Mouse (Mus musculus) activated CD4-positive, CD25-positive, alpha-beta regulatory T cell, adult 4 months (primary cell): ENCODE measurements at regions not wholly inside any gene's neighbourhood (a gene's known extent, or its start where the extent isn't known, plus 50 kb on each side); places are given as distances from the start of the nearest gene placed in this dataset.

Source experiments
- ATAC-seq: one replicate; pipeline ENCODE4 v1.8.0; 2017

DNA sequence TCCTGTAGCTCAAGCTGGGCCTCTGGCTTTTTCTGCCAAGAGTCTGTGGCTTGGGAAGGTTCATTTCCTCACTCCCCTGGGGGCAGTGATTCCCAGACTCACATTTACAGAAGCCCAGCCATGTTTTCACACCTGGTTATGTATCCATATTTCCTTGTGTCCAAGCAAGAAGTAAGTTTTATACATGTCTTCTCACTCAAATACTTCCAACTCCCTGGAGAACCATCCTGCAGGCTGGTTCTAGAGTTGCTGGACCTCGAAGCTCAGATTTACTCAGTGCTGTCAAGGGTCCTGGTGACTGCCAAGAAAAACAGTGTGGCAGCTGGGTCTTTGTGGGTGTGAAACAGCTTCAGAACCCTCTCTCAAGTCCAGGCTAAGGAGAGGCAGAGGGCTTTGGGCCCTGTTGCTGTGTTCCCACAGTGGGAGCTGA, 537.6 kb upstream of the Nrp1 start:
- ATAC-seq, result no peak

DNA sequence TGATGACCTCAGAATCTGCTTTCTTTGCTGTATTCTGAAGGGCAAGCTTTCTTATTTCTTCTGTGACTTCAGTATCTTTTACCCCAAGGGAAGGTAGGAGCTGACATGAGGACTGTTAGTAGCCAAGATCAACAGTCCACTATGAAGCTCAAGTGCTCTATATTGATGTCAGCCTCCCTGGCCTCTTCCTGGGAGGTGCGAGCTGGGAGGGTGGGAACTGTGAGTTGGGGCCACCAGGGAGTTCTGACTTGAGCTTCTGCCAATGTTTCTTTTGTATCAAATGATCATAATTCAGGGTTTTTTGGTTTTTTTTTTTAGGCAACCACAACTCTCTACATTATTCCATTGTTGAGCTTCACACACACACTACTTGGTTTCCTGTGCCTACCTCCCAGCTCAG, 536.8 kb upstream of the Nrp1 start:
- no peak for ATAC-seq

DNA sequence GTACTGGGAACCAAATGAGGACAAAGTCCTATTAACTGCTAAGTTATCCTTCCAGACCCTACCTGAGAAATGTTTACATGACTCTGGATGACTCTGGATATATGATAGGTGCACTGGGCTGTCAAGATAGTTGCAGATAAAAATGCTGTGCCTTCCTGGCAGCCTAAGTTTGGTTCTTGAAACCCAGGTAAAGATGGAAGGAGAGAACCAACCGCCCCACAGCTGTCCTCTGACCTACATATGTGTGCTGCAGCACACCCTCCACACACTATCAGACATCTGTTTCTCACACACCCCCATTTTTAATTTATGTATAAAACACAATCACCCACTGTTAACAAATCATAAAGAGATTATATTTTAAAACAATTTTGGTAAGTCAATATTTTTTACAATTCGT, 533.4 kb upstream of the Nrp1 start:
- no peak for ATAC-seq

DNA sequence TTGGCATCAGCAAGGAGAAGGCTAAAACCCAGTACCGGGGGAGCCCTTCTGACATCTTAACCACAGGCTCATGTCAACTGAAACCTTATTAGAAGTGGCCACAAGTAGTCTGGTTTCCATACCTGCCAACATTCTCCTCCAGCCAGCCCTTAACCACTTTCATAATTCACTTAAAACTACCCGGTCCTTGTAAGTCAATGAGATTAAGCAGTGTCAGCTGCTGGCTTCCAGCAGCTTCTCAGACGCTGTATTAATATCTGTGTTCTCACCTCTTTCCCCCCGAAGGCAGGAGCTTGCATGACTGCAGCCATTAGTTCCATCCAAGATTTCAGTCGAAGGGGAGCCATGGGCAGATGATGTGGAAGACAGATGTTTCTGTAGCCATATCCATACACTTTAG, 530.6 kb upstream of the Nrp1 start:
- no peak for ATAC-seq

DNA sequence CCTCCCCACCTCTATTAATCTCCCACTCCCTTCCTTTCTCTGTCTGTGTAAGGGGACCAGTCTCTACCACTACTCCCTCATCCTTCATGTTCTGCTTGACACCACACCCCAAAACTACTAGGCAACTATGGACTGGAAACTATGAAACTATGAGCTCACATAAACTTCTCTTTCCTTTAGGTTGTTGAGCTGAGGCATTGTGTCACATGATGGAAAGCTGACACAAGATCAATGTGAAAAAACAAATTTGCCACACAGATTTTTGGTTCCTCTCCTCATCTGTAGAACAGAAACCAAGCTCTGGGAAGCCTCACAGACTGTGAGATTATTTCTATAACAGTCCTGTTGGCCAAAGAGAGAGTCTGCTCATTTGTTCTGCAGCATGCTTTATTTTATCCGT, 528.7 kb upstream of the Nrp1 start:
- no peak for ATAC-seq

DNA sequence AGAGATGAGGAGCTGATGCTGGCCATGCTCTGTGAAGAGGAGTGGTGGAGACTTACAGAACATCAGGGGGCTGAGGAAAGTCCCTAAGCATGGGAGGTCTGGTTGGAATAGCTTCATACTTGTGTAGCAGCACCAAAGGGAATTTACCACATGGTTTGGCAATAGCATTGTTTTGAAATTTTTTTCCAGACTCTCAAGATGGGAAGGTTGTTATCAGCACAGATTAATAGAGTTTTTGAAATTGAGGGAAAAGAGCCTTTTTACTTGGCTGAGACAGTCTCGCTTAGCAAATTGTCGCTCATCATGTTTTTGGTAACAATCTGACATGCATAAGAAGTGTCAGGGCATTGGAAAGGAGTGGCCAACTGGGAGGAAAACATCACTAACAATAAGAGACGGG, 524.4 kb upstream of the Nrp1 start:
- no peak for ATAC-seq

DNA sequence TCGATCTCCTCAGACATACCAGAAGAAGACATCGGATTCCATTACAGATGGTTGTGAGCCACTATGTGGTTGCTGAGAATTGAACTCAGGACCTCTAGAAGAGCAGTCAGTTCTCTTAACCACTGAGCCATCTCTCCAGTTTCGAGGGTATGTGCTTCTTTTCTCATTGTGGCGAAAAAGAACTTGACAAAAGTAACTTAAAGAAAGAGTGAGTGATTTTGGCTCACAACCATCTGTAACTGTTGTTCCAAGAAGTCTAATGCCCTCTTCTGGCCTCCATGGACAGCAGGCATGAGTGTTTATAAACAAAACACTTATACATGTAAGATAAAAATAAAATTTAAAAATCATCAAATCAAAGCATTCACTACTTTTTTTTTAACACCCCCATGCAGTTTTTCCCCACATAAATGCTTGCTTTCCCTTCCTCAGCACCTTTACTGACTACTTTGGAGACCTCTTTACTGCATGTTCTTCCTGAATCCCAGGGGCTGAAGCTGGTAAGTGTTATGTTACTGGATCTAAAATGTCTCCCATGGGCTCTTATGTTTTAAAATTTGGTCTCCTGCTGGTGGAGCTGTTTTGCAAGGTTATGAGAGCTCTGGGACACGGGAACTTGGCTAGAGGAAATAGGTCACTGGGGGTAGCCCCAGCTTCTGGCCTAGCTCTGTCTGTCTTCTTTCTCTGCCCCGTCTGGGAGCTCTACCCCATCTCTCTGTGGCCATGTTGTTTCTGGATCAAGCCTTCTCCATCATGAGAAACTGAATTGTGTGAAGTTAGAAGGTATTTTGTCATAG, 521.8 kb upstream of the Nrp1 start:
- no peak for ATAC-seq

DNA sequence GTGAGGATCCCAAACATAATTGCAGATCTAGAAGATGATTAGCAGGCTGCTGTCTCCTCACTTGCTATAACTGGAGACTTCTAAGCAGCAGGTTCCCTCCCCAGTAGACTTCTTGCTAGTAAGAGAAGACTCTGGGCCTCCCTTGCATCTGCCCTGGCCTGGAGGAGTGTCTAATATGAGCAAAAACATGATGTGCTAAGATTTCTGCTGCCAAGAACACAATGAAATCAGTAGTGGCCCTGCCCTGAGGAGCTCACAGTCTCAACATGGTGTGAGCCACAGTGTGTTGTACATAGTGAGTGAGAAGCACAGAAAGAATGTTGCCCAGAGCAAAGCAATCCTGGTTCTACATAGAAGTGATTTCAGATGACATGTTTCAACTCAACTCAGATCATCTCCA, 520.1 kb upstream of the Nrp1 start:
- no peak for ATAC-seq

DNA sequence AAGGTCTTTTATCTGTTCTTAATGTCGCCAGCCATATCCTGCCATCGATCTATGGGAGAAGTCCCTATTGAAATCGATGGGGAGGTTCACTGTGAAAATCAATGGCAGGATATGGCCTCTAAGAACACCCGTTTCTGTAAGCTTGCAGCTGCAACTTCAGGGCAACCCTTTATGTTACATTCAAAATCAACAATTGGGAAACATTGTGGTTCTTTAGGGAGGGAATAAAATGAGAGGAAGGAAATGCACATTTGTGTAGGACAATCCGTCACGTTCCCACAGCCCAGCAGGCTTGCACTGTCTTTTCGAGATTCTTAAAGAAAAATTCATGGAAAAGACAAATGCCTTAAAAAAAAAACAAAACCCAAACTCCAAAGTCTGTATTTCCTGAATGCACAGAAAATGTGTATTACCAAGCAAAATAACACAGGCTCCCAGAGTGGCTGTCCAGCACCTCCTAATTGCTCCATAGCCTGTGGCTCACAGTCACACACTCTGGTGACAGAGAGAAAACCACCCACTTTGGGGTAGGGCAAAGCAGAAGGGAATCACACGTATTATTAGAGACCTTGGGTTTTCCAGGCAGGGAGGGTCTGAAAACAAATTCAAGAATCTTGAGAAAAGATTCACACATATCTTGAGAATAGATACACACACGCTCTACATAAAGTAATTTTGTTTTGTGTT, 510.9 kb upstream of the Nrp1 start:
- no peak for ATAC-seq

DNA sequence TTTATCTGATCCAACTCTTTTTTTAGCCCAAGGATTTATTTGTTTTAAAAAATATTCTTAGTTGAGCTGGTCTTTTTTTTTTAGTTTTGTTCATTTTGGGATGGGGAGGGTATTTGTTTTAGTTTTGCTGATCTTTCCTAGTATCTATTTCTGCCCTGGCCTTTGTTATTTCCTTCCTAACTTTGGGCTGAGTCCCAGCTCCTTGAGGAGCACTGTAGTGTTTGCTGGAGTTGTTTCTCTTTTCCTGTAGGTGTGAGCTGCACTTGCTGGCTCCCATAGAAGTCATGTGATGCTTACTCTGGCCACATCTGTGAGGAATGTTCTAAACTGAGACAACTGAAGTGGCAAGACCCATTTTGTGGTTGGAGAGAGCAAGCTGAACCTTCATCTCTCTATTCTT, 508.5 kb upstream of the Nrp1 start:
- ATAC-seq, result no peak

DNA sequence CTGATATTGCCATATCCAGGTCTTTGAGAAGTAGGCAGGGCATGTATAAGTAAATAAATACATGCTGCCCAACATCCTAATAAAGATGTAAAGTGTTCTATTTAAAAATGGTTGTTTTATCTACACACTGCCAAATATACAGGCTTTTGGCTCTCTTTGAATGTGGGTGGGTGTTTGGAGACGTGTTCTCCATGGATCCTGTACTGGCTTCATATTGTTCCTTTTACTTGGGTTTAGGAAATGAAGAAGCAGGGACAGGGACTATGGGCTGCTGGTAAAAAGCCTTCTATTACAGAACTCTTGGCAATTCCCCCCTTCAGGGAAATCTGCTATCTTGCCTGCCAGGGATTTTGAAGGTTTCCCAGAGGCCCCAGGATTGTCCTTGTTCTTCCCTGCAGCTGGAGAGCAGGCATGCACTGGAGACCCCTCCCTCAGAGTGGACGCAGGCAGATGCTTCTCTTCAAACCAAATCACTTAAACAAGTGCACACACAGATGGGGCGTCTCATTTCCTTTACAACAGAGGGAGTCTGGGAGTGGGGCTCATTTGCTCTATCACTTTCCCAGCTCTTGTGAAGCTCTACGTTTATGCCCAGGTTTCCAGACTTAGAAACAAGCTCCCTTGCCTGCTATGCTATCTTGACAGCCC, 502.6 kb upstream of the Nrp1 start:
- ATAC-seq, result no peak

DNA sequence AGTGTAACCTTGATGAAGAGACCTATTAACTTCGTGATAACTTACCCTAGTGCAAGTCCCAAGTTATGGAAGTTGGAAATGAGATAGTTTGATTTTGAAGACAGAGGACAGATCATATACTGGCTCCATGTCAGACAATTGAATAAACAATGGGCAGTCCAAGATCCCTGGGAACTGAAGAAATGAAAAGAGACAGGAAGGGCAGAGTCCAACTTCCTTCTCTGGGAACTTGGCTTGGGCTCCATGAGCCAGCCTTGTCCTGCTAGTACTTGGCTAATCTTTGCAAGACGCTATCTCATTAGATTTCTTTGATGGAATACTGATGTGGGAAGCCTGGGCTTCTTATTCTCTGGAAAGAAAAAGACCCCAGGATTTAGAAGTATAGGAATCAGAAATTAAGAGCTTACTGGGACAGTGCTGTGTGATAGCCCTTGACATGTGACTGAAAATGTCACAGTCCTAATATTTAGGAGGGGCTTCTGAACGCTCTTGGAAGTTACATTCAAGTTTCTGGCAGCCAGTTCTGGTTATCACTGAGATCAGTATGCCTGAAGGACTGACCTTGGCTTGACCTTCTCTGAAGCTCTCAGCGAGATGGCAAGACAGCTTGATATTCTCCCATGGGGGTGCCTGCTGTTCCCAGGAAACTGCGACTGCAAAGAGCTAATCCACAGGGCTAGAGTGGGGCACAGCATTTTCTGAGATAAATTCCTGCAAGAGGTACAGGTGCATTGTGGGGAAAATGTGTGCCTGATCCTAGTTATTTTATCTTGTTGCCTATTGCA, 501.9 kb upstream of the Nrp1 start:
- ATAC-seq, result no peak

DNA sequence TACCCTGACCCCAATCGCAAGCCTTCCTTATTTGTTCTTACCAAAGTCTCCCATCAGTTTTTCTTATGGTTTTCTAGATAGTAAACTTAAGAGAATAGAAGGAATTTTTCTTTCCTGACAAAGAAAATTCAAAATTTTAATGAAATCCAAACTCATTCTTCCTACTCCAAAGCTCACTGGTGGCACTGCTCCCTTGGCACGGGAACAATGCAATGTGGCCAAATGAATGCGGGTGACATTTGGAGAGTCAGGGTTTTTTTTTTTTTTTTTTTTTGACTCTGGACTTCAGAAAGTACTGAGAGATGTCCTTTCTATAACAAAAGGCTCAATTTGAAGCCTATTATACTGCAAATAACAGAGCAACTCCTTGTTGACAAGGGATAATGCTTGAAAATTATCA, 499.4 kb upstream of the Nrp1 start:
- no peak for ATAC-seq

DNA sequence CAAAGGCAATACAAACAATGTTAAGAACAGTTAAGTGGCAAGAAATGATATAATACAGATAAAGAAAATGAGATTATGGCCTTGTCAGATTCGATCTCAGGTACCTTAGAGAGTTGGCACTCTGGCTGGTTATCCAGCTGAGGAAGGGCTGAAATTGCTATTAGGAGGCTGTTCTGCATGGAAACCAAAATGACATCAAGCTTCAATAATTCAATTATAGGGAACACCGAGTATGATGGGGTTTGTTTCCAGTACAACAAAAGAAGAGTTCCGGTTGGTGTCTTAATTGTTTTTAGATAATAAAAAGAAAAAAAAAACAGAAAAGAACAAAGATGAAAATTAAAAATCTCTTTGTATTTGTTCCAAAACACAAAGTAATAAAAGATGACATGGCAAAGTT, 498.0 kb upstream of the Nrp1 start:
- no peak for ATAC-seq

DNA sequence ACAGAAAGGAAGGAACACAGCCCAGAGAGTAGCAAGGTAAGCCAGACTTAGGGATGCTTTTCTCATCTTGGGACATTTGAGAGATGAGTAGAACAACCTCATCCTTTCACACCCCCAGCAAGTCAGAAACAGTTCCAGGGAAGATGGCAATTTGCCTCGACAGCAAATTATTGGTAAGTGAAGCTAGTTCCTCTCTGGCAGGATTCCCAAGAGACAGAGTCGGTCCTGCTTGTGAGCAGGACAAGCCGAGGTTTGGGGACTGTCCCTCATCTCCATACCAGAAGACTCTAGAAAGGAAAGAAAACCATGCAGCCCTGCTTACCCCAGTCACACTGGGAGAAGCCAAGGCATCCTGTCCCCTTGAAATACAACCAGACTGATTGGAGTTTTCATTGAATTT, 497.5 kb upstream of the Nrp1 start:
- no peak for ATAC-seq

DNA sequence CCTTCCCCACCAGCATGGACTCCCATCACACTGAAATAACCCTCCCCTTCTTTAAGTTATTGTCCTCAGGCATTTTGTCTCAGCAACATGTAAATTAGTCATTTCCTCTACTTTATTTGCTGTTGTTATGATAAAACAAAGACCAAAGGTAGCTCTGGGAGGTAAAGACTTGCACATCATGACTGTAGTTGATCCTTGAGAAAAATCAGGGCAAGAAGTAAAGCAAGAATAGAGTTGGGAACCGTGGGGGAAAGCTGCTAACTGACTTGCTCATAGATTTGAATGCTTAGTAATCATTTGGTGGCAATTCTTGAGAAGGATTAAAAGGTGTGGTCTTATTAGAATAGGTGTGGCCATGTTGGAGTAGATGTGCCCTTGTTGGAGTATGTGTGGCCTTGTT, 473.8 kb upstream of the Nrp1 start:
- no peak for ATAC-seq

DNA sequence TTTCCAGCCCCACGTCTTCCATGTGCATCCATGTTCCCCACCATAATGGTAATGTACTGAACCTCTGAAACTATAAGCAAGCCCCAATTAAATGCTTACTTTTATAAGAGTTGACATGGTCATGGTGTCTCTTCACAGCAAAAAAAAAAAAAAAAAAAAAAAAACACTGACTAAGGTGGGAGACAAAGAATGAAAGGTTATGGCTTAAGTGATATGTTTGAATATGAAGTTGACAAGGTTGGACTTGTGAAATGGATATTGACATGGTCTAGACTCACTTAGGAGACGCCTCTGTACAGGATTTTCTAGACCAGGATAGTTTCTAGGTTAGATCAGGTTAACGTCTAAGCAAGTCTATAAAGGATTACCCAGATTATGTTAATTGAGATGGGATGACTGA, 473.2 kb upstream of the Nrp1 start:
- no peak for ATAC-seq

DNA sequence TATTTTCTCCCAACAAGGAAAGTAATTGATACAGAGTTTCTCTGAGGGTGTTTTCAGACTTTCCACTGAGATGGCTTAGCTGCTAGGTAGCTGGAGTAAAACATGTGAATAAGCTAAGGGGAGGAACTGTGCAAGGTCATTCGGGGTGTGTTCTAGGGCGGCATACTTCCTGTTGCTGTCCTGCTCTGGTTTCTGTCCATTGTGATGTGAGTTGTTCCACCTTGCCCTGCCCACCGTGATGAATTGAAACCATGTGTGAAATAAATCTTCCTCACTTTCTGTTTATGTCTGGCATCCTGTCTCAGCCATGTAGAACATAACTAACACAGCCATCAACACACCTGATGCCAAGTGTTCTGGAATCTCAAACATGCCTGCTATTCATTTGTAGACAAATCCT, 472.6 kb upstream of the Nrp1 start:
- peak; percentile 28 for ATAC-seq

DNA sequence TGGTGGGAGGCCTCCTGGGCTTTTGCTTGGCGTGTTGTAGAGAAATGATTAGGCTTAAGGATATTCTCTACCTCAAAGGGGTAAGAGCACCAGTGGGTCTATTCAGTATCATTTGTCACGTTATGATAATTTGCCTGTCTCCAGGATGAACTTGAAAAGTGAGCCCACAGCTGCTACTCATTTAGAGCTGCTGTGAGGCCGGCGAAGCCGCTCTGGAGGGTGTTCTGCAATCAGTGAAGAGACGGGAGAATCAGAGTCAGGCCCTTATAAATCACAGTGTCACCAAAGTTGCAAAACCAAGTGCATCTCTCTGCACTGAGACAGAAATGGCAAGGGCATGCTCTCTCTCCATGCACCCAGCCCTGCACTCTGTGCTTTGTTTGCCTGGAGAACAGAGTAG, 467.7 kb upstream of the Nrp1 start:
- ATAC-seq, result no peak

DNA sequence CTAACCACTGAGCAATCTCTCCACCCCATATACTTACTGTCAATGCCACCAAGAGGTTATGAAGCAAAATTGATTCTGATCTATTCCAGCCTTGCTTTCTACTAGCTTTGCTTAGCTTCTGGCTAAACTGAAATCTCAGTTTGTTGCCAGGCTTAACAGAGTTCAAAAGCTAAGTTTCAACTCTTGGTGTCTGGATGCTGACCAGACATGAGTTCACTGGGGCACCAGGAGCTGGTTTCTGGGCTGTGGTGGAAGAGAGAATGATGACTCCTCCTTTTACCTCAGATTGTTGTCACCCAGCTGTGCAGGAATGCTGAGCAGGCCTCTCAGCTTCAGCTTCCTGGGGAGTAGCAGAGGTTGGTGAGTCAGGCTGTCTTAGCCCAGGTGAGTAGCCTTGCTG, 464.1 kb upstream of the Nrp1 start:
- ATAC-seq, result no peak

DNA sequence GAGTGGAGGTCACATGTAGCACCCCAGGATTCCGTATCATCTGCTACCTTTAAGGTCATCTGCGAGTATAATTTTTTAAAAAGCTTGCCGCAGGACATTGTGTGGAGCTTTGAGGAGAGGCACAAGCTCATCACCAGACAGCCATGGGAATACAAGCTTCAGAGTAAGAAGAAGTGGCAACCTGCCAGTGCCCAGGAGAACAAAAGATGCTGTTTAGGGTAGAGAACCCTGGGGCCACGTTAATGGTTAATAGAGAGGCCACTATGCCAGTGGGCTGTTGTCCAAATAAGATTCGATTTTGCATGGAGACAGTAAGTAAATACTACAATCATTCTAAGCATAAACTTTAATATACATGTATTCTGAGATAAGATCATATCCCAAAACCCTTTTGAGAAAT, 450.0 kb upstream of the Nrp1 start:
- no peak for ATAC-seq

DNA sequence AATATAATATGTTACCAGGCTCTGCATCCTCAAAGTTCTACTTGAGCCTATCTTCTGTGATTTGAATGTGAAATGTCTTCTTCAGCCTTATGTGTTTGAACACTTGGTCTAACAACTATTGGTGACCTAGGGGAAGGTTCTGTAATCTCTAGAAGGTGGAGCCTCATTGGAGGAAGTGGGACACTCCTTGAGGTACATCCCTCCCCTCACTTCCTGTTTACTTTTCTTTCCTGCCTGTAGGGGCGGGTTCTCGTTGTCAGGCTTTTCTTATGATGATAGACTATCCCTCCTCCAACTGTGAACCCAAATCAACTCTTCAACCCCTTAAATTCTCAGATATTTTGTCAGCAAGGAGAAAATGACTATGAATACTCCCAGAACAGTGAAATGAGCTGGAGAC, 448.8 kb upstream of the Nrp1 start:
- ATAC-seq, result peak; percentile 94

DNA sequence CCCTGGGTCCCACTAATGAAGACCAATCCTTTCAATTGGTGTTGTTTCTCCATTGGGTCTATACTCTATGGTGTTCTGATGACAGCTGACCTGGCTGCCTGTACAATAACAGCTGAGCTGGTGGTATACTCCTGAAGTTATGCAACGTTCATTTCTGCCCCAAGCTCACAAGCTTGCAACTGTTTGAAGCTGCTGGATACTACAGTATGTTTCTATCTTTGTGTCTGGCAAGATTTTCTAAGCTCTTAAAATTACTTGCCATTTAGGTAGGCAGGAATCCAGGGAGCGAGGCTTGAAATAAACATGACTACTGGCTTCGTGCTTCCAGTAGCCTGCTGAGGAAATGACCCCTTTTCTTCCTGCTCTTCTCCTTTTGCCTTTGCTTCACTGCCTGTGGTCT, 444.3 kb upstream of the Nrp1 start:
- ATAC-seq, result no peak
